Mouse (Mus musculus): ENCODE results near the gene H2-D1.

DNA sequence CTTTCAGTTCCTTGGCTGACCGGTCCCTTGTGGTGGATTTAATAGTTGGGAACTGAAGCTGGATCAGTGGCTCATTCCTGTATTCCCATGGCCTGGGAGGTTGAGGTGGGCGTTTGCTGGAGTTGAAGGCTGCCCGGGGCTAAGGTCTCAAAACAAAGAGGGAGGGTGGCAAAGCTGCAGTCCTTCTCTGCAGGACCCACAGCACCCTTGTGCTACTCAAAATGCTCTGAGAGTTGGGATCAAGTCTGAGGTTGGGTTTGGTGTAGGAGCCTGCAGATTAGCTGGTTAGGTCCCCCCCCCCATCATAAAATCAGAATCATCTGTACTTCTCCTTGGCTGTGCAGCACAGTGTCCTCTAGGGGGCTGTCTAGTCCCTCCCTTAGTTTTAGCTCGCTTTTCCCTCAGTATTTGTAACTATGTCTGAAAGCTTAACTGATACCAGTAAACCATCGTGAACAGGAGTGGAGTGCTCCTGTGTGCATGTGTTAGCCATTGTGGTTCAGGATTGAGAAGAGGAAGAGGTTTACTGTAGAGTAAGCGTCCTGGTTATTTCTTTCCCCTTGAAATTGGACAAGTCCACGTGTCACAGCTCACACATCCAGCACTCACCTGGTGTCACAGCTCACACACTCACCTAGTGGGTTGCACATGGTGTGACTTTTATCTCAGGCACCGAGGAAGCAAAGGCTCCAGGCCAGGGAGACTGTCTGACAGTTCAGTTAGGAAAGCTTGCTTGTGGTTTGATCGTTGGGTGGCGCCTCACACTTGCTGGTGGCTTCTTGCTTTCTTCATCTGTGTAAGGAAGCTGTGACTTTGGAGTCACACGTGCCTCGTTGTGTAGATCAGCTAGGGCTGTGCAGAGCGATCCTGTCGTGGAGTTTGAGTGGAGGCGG, 16.6 kb upstream of the H2-D1 start:
- TF ChIP-seq NRF1 (IDR thresholded peaks at IDR 0.05; ENCODE audit: insufficient read depth, low read depth, low read length, poor library complexity, severe bottlenecking) (no peak), GATA1 (IDR thresholded peaks at IDR 0.05; ENCODE audit: low read depth, low read length) (no peak), SMC3 (IDR thresholded peaks at IDR 0.05; ENCODE audit: low read depth, low read length) (no peak), TCF12 (IDR thresholded peaks at IDR 0.05; ENCODE audit: low read depth, low read length) (no peak), SIN3A (IDR thresholded peaks at IDR 0.05; ENCODE audit: low read length) (0 out of 2 replicates have a peak, but pooled peaks have one; percentile 14), NELFE (IDR thresholded peaks at IDR 0.05; ENCODE audit: low read depth, low read length) (no peak), RAD21 (IDR thresholded peaks at IDR 0.05; ENCODE audit: low read depth, low read length) (no peak; the same call in 1 of the 2 replicates), TAL1 (IDR thresholded peaks at IDR 0.05; ENCODE audit: low read length) (no peak), GABPA (IDR thresholded peaks at IDR 0.05; ENCODE audit: low read depth, low read length) (no peak), EP300 (IDR thresholded peaks at IDR 0.05; ENCODE audit: low read depth in 1 of 2, low read length in 2 of 2) (no peak), E2F4 (IDR thresholded peaks at IDR 0.05; ENCODE audit: borderline replicate concordance, low read depth, low read length) (no peak), CTCF (IDR thresholded peaks at IDR 0.05 in 2 of 3, conservative IDR thresholded peaks at IDR 0.05 in 1 of 3; ENCODE audit: control insufficient read depth in 1 of 3, insufficient read depth in 1 of 3, low read depth in 2 of 3, low read length in 3 of 3, poor library complexity in 1 of 3, severe bottlenecking in 1 of 3) (peak; percentile 19 to 57 (median 46); a peak in 5 of 6 replicates)
